Mouse (Mus musculus) hematopoietic stem cell, adult 5-6 weeks (primary cell): ENCODE data around the gene Ptpn13. TPM values are rescaled to one million over a fixed set of nuclear protein-coding genes. Genes with fewer than 3 reads are reported as not detected.

Experiments
- ATAC-seq, 2 experiments: fragments of 125-278 bp in 1 of 2; replicated peaks in 1 of 2; 2 replicates each; pipeline ENCODE4 v1.8.0; 2016 to 2017; ENCODE audit warnings: inconsistent platforms in 2 of 2, mild to moderate bottlenecking in 2 of 2, moderate number of reproducible peaks in 2 of 2, low read depth in 1 of 2, moderate TSS enrichment in 1 of 2; ENCODE audit not compliant: low FRiP score in 2 of 2, poor library complexity in 2 of 2, severe bottlenecking in 2 of 2, insufficient read depth in 1 of 2, low TSS enrichment in 1 of 2
- total RNA-seq: library from RNA; stranded (forward); fragments of 172-1452, 232-1000 nt; gene quantifications from 2 replicates; pipeline ENCODE4 v1.2.3, GENCODE M21; 2017

The Ptpn13 gene
- total RNA-seq, 1 experiment from 2014 or later = 1.6 TPM

GRCm38 (mm10) chr5:103479503-103479902, 54.5 kb downstream of the Ptpn13 start:
- ATAC-seq = no peak

- ATAC-seq = peak; percentile 93 to 96
Measured at GRCm38 (mm10) chr5:103481222-103481621, 56.2 kb downstream of the Ptpn13 start.

DNA sequence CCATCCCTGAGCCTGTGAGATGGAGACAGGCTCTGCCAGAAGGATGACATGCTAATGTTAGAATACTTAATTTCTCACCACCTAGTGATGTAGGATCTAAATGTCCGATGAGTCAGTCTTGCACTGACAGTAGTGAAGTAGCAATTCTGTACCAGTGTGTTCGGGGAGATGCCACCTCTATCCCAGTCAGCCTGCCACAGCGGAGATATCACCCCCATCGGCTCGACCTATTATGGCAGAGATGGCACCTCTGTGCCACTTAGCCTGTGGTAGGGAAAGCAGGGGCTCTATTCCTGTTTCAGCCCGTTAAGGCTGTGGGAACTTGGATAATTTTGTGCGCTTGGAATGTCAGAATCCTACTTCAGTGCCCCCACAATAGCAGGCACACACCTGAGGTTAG, 62.0 kb downstream of the Ptpn13 start:
- no peak for ATAC-seq

DNA sequence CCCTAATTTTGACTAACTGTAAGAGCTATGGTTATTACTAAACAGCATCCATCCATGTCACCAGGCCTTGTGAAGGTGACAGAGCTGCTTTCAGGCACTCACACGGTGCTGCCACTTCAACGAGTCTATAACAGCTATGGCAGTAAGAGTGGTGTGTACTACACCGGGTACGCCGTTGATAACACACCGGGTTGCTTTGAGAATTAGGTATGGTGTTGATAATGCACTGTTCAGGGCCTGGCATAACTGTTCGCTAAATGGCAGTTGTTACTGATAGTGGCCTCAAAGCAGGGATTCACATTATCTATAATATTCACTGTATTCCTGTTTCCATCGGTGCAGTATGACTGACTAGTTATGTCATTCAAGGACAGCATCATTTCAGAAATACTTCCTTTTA, 66.0 kb downstream of the Ptpn13 start:
- ATAC-seq = peak in 1 of 2 experiments; percentile 32; a peak in 1 of 4 replicates

DNA sequence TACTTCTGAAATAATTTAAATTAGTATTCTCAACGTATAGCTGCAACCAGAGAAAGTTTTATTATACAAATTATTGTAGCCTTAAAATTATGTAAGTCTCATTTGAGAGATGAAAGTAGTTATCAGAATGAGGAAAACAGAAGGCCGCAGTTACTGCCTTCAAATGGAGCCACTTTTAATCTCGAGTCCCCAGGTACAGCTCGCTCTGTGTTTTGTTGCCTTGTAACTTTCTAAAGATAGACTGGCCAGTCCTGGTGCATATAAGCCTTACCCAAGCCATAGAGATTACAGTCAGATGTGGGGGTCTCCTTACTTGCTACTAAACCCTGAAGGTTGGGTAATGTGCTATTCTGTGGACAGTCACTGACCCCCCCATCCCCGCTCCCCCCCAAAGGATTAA, 66.8 kb downstream of the Ptpn13 start:
- no peak for ATAC-seq

GRCm38 (mm10) chr5:103497061-103497460, 72.1 kb downstream of the Ptpn13 start:
- no peak for ATAC-seq

- no peak for ATAC-seq
Measured at GRCm38 (mm10) chr5:103497480-103497879, 72.5 kb downstream of the Ptpn13 start.

GRCm38 (mm10) chr5:103499305-103499704, 74.3 kb downstream of the Ptpn13 start:
- ATAC-seq = no peak

DNA sequence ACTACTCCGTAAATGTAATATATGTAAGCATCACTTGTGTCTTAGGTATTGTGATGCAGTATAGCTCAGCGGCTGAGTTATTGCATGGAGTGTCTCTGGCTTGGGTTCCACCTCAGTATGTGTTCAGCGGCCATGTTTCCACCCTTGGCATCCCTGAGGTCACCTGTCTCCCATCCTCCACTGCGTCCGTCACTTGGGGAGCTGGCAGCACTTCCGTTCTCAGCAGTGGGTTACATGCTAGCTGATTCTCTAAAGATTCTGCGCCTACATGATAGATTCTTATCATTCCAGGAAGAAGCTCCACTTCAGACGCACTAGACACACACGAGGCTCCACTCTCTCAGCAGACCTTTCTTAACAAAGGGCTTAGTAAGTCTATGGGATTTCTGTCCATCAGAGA, 76.1 kb downstream of the Ptpn13 start:
- no peak for ATAC-seq

- ATAC-seq = no peak
Measured at GRCm38 (mm10) chr5:103501839-103502238, 76.8 kb downstream of the Ptpn13 start.

DNA sequence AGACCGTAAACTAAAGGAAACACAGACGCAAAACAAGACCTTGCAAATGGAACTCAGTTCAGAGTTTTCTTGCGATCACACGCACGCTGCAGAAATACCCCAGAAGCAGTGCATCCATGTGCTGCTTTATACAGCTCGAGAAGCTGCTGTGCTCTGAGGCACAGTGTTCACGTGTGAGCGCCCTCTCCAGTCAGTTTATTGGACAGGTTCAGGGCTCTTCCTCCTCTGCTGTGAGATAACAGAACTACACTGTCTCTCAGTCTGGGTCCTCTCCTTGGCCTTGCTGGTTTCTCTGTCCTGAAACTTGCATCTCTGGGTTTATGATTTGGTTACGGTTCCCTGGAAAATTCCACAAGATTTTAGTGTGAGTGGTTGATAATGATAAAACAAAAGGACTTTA, 88.2 kb downstream of the Ptpn13 start:
- ATAC-seq = no peak

GRCm38 (mm10) chr5:103514441-103514840, 89.4 kb downstream of the Ptpn13 start:
- ATAC-seq = no peak

DNA sequence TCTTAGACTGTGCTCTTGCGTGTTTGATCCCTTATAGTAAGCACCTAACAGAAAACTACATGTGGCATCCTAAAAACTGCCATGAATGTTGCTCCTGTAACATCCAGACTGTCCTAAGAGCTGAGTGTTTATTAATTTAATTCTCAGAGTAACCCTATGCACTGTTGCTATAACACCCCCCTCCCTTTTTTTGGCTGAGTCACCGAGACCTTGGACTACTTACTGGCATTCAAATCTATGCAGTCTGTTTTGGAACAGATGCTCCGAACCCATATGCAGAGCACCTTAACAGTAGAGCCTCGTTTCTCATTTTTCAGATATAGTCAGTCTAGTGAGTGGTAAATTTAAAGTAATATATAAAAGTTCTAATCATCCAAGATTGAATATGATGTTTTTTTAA, 90.9 kb downstream of the Ptpn13 start:
- no peak for ATAC-seq

DNA sequence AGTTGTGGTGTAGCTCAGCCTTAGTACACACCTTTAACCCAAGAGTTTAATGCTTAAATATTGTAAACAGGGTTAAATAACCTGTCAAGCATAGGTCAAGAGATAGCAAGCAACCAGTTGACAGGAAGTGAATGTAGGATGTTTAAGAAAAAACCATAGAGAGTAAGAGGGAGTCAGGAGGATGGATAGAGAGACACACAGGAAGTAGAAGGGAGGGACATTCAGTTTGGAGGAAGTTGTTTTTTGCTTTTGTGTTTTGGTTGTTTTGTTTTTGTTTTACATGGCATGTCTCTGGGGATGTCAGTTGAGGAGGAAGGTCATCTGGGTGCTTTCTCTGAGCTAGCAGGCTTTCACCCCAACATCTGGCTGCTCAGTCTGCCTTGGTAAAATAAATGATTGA, 91.6 kb downstream of the Ptpn13 start:
- ATAC-seq = no peak

DNA sequence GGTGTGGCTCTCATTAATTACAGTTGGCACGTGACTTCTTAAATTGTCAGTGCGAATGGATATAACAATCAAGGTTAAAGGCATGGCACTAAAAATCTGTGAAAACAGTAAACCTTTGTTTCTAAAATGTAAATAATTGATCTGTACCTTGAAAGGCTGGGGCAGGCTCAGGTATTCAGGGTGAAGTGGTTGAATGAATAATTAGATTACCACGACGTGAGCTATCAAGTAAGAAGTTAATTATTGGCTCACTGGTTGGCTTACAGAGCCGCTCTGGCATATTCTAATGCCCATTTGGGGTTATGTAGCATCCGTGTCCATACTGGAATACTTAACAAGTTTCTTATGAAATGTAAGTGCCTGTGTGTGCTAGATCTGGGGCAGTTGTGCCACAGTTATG, 92.6 kb downstream of the Ptpn13 start:
- ATAC-seq = no peak

- ATAC-seq = peak; percentile 71
Measured at GRCm38 (mm10) chr5:103518797-103519468, 93.9 kb downstream of the Ptpn13 start.

- no peak for ATAC-seq
Measured at GRCm38 (mm10) chr5:103522371-103522770, 97.4 kb downstream of the Ptpn13 start.

DNA sequence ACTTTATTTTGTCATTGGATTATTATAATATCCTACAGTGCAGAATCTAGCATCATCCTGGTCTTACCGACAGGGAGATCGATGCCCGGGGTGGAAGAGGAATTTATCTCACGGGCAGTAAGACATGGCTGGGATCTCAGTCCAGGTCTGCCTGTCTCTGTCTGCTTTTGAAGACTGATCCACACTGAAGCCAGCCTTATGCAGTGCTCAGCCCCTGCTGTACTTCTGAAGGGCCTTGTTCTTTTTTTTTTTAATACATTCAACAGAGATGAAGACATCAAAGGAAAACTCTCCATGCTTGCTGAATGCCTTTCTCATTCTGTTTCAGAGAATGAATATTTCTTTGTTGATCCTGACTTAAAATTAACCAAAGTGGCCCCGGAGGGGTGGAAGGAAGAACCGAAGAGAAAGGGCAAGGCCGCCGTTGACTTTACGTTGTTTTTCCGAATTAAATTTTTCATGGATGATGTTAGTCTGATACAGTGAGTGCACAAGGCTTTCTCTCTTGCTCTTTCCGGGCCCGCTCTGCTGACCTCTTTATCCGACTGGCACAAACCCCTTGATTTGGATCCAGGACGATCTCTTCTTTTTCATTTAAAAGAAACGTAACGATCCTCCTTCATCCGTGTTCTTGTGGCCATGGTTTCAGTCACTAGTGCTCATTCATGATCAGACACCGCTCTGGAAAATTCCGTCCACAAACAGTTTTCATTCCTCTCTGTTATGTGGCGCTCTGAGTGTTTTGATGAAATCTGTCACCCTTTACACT, 101.9 kb downstream of the Ptpn13 start:
- ATAC-seq = no peak

GRCm38 (mm10) chr5:103527437-103527718, 102.4 kb downstream of the Ptpn13 start:
- ATAC-seq = no peak
